Mouse (Mus musculus) forebrain, embryonic 12.5 days (tissue): ENCODE measurements around the gene Nbas. TPM values are rescaled to one million over a fixed set of nuclear protein-coding genes. Genes with fewer than 3 reads are reported as not detected.

Experiments
- ATAC-seq: fragments of 200-750 bp; cut with Nextera tagmentation; 2 replicates; pipeline ENCODE4 v1.8.0; 2017; ENCODE audit warnings: moderate TSS enrichment; ENCODE audit not compliant: low FRiP score
- H3K27ac ChIP-seq: fragments of 300-500 bp; sonication (generic); 2 replicates; pipeline ENCODE4 v1.5.1; 2016; ENCODE audit warnings: mild to moderate bottlenecking
- H3K27me3 ChIP-seq: fragments of 300-500 bp; sonication (generic); 2 replicates; pipeline ENCODE4 v1.6.1; 2016; ENCODE audit warnings: mild to moderate bottlenecking
- H3K36me3 ChIP-seq: fragments of 300-500 bp; sonication (generic); replicated peaks from 2 replicates; pipeline ENCODE4 v1.6.1; 2016; ENCODE audit warnings: mild to moderate bottlenecking
- H3K4me1 ChIP-seq: fragments of 300-500 bp; sonication (generic); 2 replicates; pipeline ENCODE4 v1.6.1; 2016
- H3K4me2 ChIP-seq: fragments of 300-500 bp; sonication (generic); 2 replicates; pipeline ENCODE4 v1.6.1; 2016; ENCODE audit warnings: mild to moderate bottlenecking, moderate library complexity
- H3K4me3 ChIP-seq: fragments of 300-500 bp; sonication (generic); replicated peaks from 2 replicates; pipeline ENCODE4 v1.5.1; 2016; ENCODE audit warnings: mild to moderate bottlenecking
- H3K9ac ChIP-seq: fragments of 300-500 bp; sonication (generic); 2 replicates; pipeline ENCODE4 v1.6.1; 2016; ENCODE audit warnings: mild to moderate bottlenecking
- H3K9me3 ChIP-seq: fragments of 300-500 bp; sonication (generic); 2 replicates; pipeline ENCODE4 v1.6.1; 2016
- WGBS: fragments of 180-500 bp; shearing (Covaris S2); methylation state at CpG from one replicate; pipeline ENCODE4 v1.1.7; 2016; 5-methylcytosine and 5-hydroxymethylcytosine counted together
- polyA plus RNA-seq: library from polyadenylated mRNA; unstranded; fragments of >200 nt; fragmentation: Nextera tagmentation; extraction: Ambion mirVana; gene quantifications from 2 replicates; pipeline ENCODE4 v1.2.1, GENCODE M21; 2016

The Nbas gene
- polyA plus RNA-seq, 1 experiment from 2014 or later: 14.4 TPM

- Histone ChIP-seq H3K27ac (no peak overlapping the region), H3K4me2 (no peak overlapping the region)
- ATAC-seq: no peak
Measured at GRCm38 (mm10) chr12:13497211-13497610, 228.3 kb downstream of the Nbas start.

GRCm38 (mm10) chr12:13499237-13499889 is 230.4 kb downstream of the Nbas start:
- H3K27me3 ChIP-seq: no peaks in the 10 kb centered on the region
- H3K4me2 ChIP-seq: no peak overlapping the region
- H3K36me3 ChIP-seq: no peaks in the 10 kb centered on the region
- no peak overlapping the region for H3K9ac ChIP-seq
- H3K27ac ChIP-seq: 0 out of 2 replicates have a peak overlapping the region, but pooled peaks have one; percentile 14
- H3K4me1 ChIP-seq: peaks cover 13% of the 10 kb centered on the region
- WGBS: 46% methylated on average over 10 of the region's 10 CpGs
- ATAC-seq: peak; percentile 74; the same call in 1 of the 2 replicates
- no peaks in the 10 kb centered on the region for H3K9me3 ChIP-seq
- no peak overlapping the region for H3K4me3 ChIP-seq

More at GRCm38 (mm10) chr12:13497211-13497610, 228.3 kb downstream of the Nbas start:
- Histone ChIP-seq H3K9ac (no peak overlapping the region), H3K4me3 (no peak overlapping the region), H3K4me1 (peaks cover 13% of the 10 kb centered on the region), H3K27me3 (no peaks in the 10 kb centered on the region), H3K9me3 (no peaks in the 10 kb centered on the region), H3K36me3 (no peaks in the 10 kb centered on the region)
- WGBS: 92% methylated on average over 6 of the region's 6 CpGs

- WGBS: 87% methylated on average over 3 of the region's 3 CpGs
- H3K4me1 ChIP-seq: peaks cover 13% of the 10 kb centered on the region
- H3K27me3 ChIP-seq: no peaks in the 10 kb centered on the region
- H3K4me3 ChIP-seq: no peak overlapping the region
- H3K4me2 ChIP-seq: no peak overlapping the region
- H3K27ac ChIP-seq: no peak overlapping the region
- H3K9ac ChIP-seq: no peak overlapping the region
- peak; percentile 30; the same call in 1 of the 2 replicates for ATAC-seq
- H3K36me3 ChIP-seq: no peaks in the 10 kb centered on the region
- H3K9me3 ChIP-seq: no peaks in the 10 kb centered on the region
Measured at GRCm38 (mm10) chr12:13500191-13500590, 231.3 kb downstream of the Nbas start.

- WGBS: 78% methylated on average over 5 of the region's 5 CpGs
- H3K4me3 ChIP-seq: no peak overlapping the region
- no peak overlapping the region for H3K4me2 ChIP-seq
- H3K4me1 ChIP-seq: peaks cover under 1% of the 10 kb centered on the region; the same call in 1 of the 2 replicates
- H3K36me3 ChIP-seq: no peaks in the 10 kb centered on the region
- H3K9ac ChIP-seq: no peak overlapping the region
- ATAC-seq: no peak
- no peaks in the 10 kb centered on the region for H3K27me3 ChIP-seq
- H3K9me3 ChIP-seq: no peaks in the 10 kb centered on the region
- H3K27ac ChIP-seq: no peak overlapping the region
Measured at GRCm38 (mm10) chr12:13504771-13505444, 236.0 kb downstream of the Nbas start.

- peaks cover 17% of the 10 kb centered on the region for H3K36me3 ChIP-seq
- H3K4me1 ChIP-seq: no peaks in the 10 kb centered on the region
- no peak overlapping the region for H3K4me2 ChIP-seq
- no peak overlapping the region for H3K9ac ChIP-seq
- no peaks in the 10 kb centered on the region for H3K27me3 ChIP-seq
- 64% methylated on average over 1 of the region's 1 CpGs for WGBS
- H3K4me3 ChIP-seq: no peak overlapping the region
- no peak overlapping the region for H3K27ac ChIP-seq
- no peaks in the 10 kb centered on the region for H3K9me3 ChIP-seq
- ATAC-seq: no peak
Measured at GRCm38 (mm10) chr12:13518082-13518481, 249.1 kb downstream of the Nbas start.

GRCm38 (mm10) chr12:13519413-13519812 is 250.5 kb downstream of the Nbas start:
- no peak for ATAC-seq
- Histone ChIP-seq H3K4me1 (no peaks in the 10 kb centered on the region), H3K27ac (no peak overlapping the region), H3K9ac (no peak overlapping the region), H3K9me3 (no peaks in the 10 kb centered on the region), H3K27me3 (no peaks in the 10 kb centered on the region), H3K36me3 (peaks cover 17% of the 10 kb centered on the region), H3K4me2 (no peak overlapping the region), H3K4me3 (no peak overlapping the region)
- 79% methylated on average over 6 of the region's 6 CpGs for WGBS

- Histone ChIP-seq H3K4me3 (no peak overlapping the region), H3K9ac (no peak overlapping the region), H3K36me3 (peaks cover 4% of the 10 kb centered on the region; the same call in 1 of the 2 replicates), H3K27ac (no peak overlapping the region), H3K27me3 (no peaks in the 10 kb centered on the region), H3K4me2 (no peak overlapping the region), H3K9me3 (no peaks in the 10 kb centered on the region), H3K4me1 (no peaks in the 10 kb centered on the region)
- WGBS: 81% methylated on average over 1 of the region's 1 CpGs
- 0 out of 2 replicates have a peak, but pooled peaks have one; percentile 6 for ATAC-seq
Measured at GRCm38 (mm10) chr12:13532731-13533365, 263.9 kb downstream of the Nbas start.

GRCm38 (mm10) chr12:13539171-13539570 is 270.2 kb downstream of the Nbas start:
- ATAC-seq: no peak
- Histone ChIP-seq H3K36me3 (peaks cover 4% of the 10 kb centered on the region; the same call in 1 of the 2 replicates), H3K4me1 (no peaks in the 10 kb centered on the region), H3K27ac (no peak overlapping the region), H3K4me2 (no peak overlapping the region), H3K4me3 (no peak overlapping the region), H3K9ac (no peak overlapping the region), H3K27me3 (no peaks in the 10 kb centered on the region), H3K9me3 (no peaks in the 10 kb centered on the region)
- 94% methylated on average over 4 of the region's 4 CpGs for WGBS

GRCm38 (mm10) chr12:13543806-13544205 is 274.9 kb downstream of the Nbas start:
- Histone ChIP-seq H3K9ac (no peak overlapping the region), H3K4me1 (no peaks in the 10 kb centered on the region), H3K27ac (no peak overlapping the region), H3K4me3 (no peak overlapping the region), H3K27me3 (no peaks in the 10 kb centered on the region), H3K9me3 (no peaks in the 10 kb centered on the region), H3K36me3 (no peaks in the 10 kb centered on the region), H3K4me2 (no peak overlapping the region)
- 64% methylated on average over 5 of the region's 5 CpGs for WGBS
- ATAC-seq: no peak

- no peaks in the 10 kb centered on the region for H3K36me3 ChIP-seq
- no peak overlapping the region for H3K4me3 ChIP-seq
- no peaks in the 10 kb centered on the region for H3K9me3 ChIP-seq
- no peak overlapping the region for H3K27ac ChIP-seq
- ATAC-seq: no peak
- no peak overlapping the region for H3K9ac ChIP-seq
- no peak overlapping the region for H3K4me2 ChIP-seq
- no peaks in the 10 kb centered on the region for H3K4me1 ChIP-seq
- WGBS: 87% methylated on average over 5 of the region's 5 CpGs
- no peaks in the 10 kb centered on the region for H3K27me3 ChIP-seq
Measured at GRCm38 (mm10) chr12:13563646-13564289, 294.8 kb downstream of the Nbas start.

GRCm38 (mm10) chr12:13564330-13564729 is 295.4 kb downstream of the Nbas start:
- H3K4me3 ChIP-seq: no peak overlapping the region
- 91% methylated on average over 2 of the region's 2 CpGs for WGBS

GRCm38 (mm10) chr12:13566421-13566820 is 297.5 kb downstream of the Nbas start:
- ATAC-seq: no peak
- Histone ChIP-seq H3K4me2 (no peak overlapping the region), H3K4me3 (no peak overlapping the region), H3K4me1 (no peaks in the 10 kb centered on the region), H3K27me3 (no peaks in the 10 kb centered on the region), H3K9ac (no peak overlapping the region), H3K27ac (no peak overlapping the region), H3K9me3 (no peaks in the 10 kb centered on the region), H3K36me3 (no peaks in the 10 kb centered on the region)
- WGBS: 91% methylated on average over 7 of the region's 7 CpGs

More at GRCm38 (mm10) chr12:13564330-13564729, 295.4 kb downstream of the Nbas start:
- Histone ChIP-seq H3K4me1 (no peaks in the 10 kb centered on the region), H3K27me3 (no peaks in the 10 kb centered on the region), H3K9ac (no peak overlapping the region), H3K27ac (no peak overlapping the region), H3K36me3 (no peaks in the 10 kb centered on the region), H3K9me3 (no peaks in the 10 kb centered on the region), H3K4me2 (no peak overlapping the region)
- no peak for ATAC-seq
